Mouse (Mus musculus) lung, embryonic 15.5 days (tissue): Measurements from ENCODE around the gene Kctd3. TPM values are rescaled to one million over a fixed set of nuclear protein-coding genes. Genes with fewer than 3 reads are reported as not detected.

Experiments
- ATAC-seq: fragments of 200-750 bp; cut with Nextera tagmentation; 2 replicates; pipeline ENCODE4 v1.8.0; 2017; ENCODE audit warnings: moderate number of reproducible peaks, borderline replicate concordance; ENCODE audit not compliant: low FRiP score, low TSS enrichment; ENCODE audit errors: extremely low read depth
- H3K27ac ChIP-seq: fragments of 300-500 bp; sonication (generic); 2 replicates; pipeline ENCODE4 v1.5.1; 2015; ENCODE audit warnings: moderate library complexity, mild to moderate bottlenecking, inconsistent platforms
- H3K27me3 ChIP-seq: fragments of 300-500 bp; sonication (generic); 2 replicates; pipeline ENCODE4 v1.6.1; 2015; ENCODE audit warnings: inconsistent platforms
- H3K36me3 ChIP-seq: fragments of 300-500 bp; sonication (generic); 2 replicates; pipeline ENCODE4 v1.6.1; 2015; ENCODE audit warnings: inconsistent platforms
- H3K4me1 ChIP-seq: fragments of 300-500 bp; sonication (generic); 2 replicates; pipeline ENCODE4 v1.6.1; 2015; ENCODE audit warnings: inconsistent platforms
- H3K4me2 ChIP-seq: fragments of 300-500 bp; sonication (generic); 2 replicates; pipeline ENCODE4 v1.6.1; 2015; ENCODE audit warnings: inconsistent platforms, mild to moderate bottlenecking, moderate library complexity
- H3K4me3 ChIP-seq: fragments of 300-500 bp; sonication (generic); 2 replicates; pipeline ENCODE4 v1.5.1; 2015; ENCODE audit warnings: mild to moderate bottlenecking, inconsistent platforms
- H3K9ac ChIP-seq: fragments of 300-500 bp; sonication (generic); 2 replicates; pipeline ENCODE4 v1.6.1; 2015; ENCODE audit warnings: inconsistent platforms
- H3K9me3 ChIP-seq: fragments of 300-500 bp; sonication (generic); 2 replicates; pipeline ENCODE4 v1.6.1; 2016; ENCODE audit warnings: inconsistent platforms
- WGBS: fragments of 180-500 bp; shearing (Covaris S2); methylation state at CpG from one replicate; pipeline ENCODE4 v1.1.7; 2015; 5-methylcytosine and 5-hydroxymethylcytosine counted together
- polyA plus RNA-seq: library from polyadenylated mRNA; unstranded; fragments of >200 nt; fragmentation: Nextera tagmentation; extraction: Ambion mirVana; gene quantifications from 2 replicates; pipeline ENCODE4 v1.2.1, GENCODE M21; 2015

The Kctd3 gene
- polyA plus RNA-seq, 1 experiment from 2014 or later: 33.9 TPM

GRCm38 (mm10) chr1:188947794-188948193 is 59.8 kb downstream of the Kctd3 start:
- H3K27ac ChIP-seq: no peak overlapping the region
- H3K9ac ChIP-seq: no peak overlapping the region
- H3K27me3 ChIP-seq: no peaks in the 10 kb centered on the region
- H3K36me3 ChIP-seq: no peaks in the 10 kb centered on the region
- H3K4me2 ChIP-seq: no peak overlapping the region
- peaks cover 11% of the 10 kb centered on the region; the same call in 1 of the 2 replicates for H3K4me1 ChIP-seq
- WGBS: 65% methylated on average over 5 of the region's 5 CpGs
- no peak for ATAC-seq
- no peak overlapping the region for H3K4me3 ChIP-seq
- H3K9me3 ChIP-seq: no peaks in the 10 kb centered on the region

- no peak overlapping the region for H3K4me3 ChIP-seq
- peaks cover 11% of the 10 kb centered on the region; the same call in 1 of the 2 replicates for H3K4me1 ChIP-seq
- no peak overlapping the region for H3K4me2 ChIP-seq
- WGBS: 84% methylated on average over 11 of the region's 11 CpGs
- H3K27ac ChIP-seq: no peak overlapping the region
- no peaks in the 10 kb centered on the region for H3K27me3 ChIP-seq
- no peaks in the 10 kb centered on the region for H3K9me3 ChIP-seq
- no peak overlapping the region for H3K9ac ChIP-seq
- no peak for ATAC-seq
- H3K36me3 ChIP-seq: no peaks in the 10 kb centered on the region
These were observed 60.8 kb downstream of the Kctd3 start for GRCm38 (mm10) chr1:188946849-188947248.

GRCm38 (mm10) chr1:188945326-188945725 is 62.3 kb downstream of the Kctd3 start:
- WGBS: 11% methylated on average over 8 of the region's 8 CpGs
- Histone ChIP-seq H3K9ac (no peak overlapping the region), H3K36me3 (no peaks in the 10 kb centered on the region), H3K4me2 (no peak overlapping the region), H3K4me3 (no peak overlapping the region), H3K27ac (no peak overlapping the region), H3K4me1 (peaks cover 11% of the 10 kb centered on the region; the same call in 1 of the 2 replicates), H3K9me3 (no peaks in the 10 kb centered on the region), H3K27me3 (no peaks in the 10 kb centered on the region)
- no peak for ATAC-seq

- H3K4me1 ChIP-seq: no peaks in the 10 kb centered on the region
- H3K4me2 ChIP-seq: no peak overlapping the region
- H3K27ac ChIP-seq: no peak overlapping the region
- H3K9ac ChIP-seq: no peak overlapping the region
- no peak for ATAC-seq
- no peaks in the 10 kb centered on the region for H3K27me3 ChIP-seq
- no peaks in the 10 kb centered on the region for H3K36me3 ChIP-seq
- 85% methylated on average over 14 of the region's 14 CpGs for WGBS
- no peak overlapping the region for H3K4me3 ChIP-seq
- H3K9me3 ChIP-seq: no peaks in the 10 kb centered on the region
These were observed 70.3 kb downstream of the Kctd3 start for GRCm38 (mm10) chr1:188937246-188937780.
